Mouse (Mus musculus) kidney, embryonic 16.5 days (tissue): ENCODE data around the gene Gm10273. TPM values are rescaled to one million over a fixed set of nuclear protein-coding genes. Genes with fewer than 3 reads are reported as not detected.

Experiments used
- ATAC-seq: fragments of 200-750 bp; cut with Nextera tagmentation; 2 replicates; pipeline ENCODE4 v1.8.0; 2017; ENCODE audit warnings: moderate TSS enrichment; ENCODE audit not compliant: low FRiP score, low TSS enrichment
- H3K27ac ChIP-seq: fragments of 300-500 bp; sonication (generic); 2 replicates; pipeline ENCODE4 v1.5.1; 2014; ENCODE audit warnings: low read length
- H3K27me3 ChIP-seq: fragments of 300-500 bp; sonication (generic); 2 replicates; pipeline ENCODE4 v1.6.1; 2014; ENCODE audit warnings: low read length, control low read depth, mixed read lengths; ENCODE audit not compliant: insufficient read depth
- H3K36me3 ChIP-seq: fragments of 300-500 bp; sonication (generic); 2 replicates; pipeline ENCODE4 v1.6.1; 2014; ENCODE audit warnings: low read length, control low read depth, mixed read lengths; ENCODE audit not compliant: insufficient read depth
- H3K4me1 ChIP-seq: fragments of 300-500 bp; sonication (generic); 2 replicates; pipeline ENCODE4 v1.6.1; 2014; ENCODE audit warnings: low read length, control low read depth, mixed read lengths; ENCODE audit not compliant: insufficient read depth
- H3K4me2 ChIP-seq: fragments of 300-500 bp; sonication (generic); replicated peaks from 2 replicates; pipeline ENCODE4 v1.6.1; 2014; ENCODE audit warnings: low read depth, low read length
- H3K4me3 ChIP-seq: fragments of 300-500 bp; sonication (generic); 2 replicates; pipeline ENCODE4 v1.5.1; 2014; ENCODE audit warnings: mild to moderate bottlenecking, low read length
- H3K9ac ChIP-seq: fragments of 300-500 bp; sonication (generic); replicated peaks from 2 replicates; pipeline ENCODE4 v1.6.1; 2014; ENCODE audit warnings: low read length
- H3K9me3 ChIP-seq: fragments of 300-500 bp; sonication (generic); 2 replicates; pipeline ENCODE4 v1.6.1; 2016; ENCODE audit warnings: low read length, control low read depth
- WGBS: fragments of 180-500 bp; shearing (Covaris S2); extraction: QIAGEN DNeasy Blood & Tissue Kit; methylation state at CpG from one replicate; pipeline ENCODE4 v1.1.7; 2014; 5-methylcytosine and 5-hydroxymethylcytosine counted together
- polyA plus RNA-seq: library from polyadenylated mRNA; unstranded; fragments of >200 nt; fragmentation: Nextera tagmentation; extraction: Ambion mirVana; gene quantifications from 2 replicates; pipeline ENCODE4 v1.2.1, GENCODE M21; 2015

The Gm10273 gene
- polyA plus RNA-seq, 1 experiment from 2014 or later: 8.4 TPM

DNA sequence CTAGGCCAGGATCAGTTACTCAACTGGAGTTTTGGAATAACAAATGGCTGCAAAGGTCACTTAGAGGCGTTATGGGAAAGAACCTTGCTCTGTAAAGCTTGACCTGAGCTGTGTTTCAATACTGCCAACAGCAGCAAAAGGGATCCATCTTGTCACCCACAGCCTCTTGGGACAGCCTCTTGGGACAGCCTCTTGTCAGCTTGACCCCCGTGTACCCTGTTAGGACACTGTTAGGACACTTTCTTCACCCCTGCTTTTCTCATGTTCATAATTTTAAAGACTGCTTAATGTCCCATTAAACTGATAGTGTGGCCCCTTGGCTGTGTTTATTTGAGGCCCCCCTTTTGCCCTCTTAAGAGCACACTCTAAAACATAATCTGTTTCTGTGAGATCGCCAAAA, 29.0 kb downstream of the Gm10273 start:
- Histone ChIP-seq H3K9ac (no peak overlapping the region), H3K36me3 (no peaks in the 10 kb centered on the region), H3K4me2 (no peak overlapping the region), H3K4me3 (no peak overlapping the region), H3K9me3 (no peaks in the 10 kb centered on the region), H3K4me1 (peaks cover 16% of the 10 kb centered on the region), H3K27ac (no peak overlapping the region), H3K27me3 (0 out of 2 replicates have a peak, but pooled peaks cover 2% of the 10 kb centered on the region)
- 21% methylated on average over 3 of the region's 3 CpGs for WGBS
- peak; percentile 86 for ATAC-seq

DNA sequence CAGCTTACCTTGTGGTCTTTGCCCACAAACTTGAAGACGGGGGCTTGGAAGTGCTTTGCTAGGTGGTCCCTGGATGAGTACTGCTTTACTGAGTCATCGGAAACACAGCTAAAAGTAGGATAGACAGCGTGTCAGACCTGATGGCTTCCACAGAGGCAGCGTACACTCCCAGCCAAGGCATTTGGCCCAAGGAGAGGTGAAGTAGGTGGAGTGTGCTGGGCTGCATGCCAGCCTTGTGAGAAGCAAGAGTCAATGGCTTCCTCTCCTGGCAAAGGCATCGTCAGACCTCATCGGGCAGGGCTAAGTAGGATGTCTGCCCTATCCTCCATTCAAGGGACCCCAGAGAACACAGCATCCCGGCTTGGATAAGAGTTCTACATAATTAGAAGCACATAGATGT, 29.9 kb downstream of the Gm10273 start:
- Histone ChIP-seq H3K4me3 (no peak overlapping the region), H3K4me1 (peaks cover 20% of the 10 kb centered on the region), H3K4me2 (no peak overlapping the region), H3K27me3 (0 out of 2 replicates have a peak, but pooled peaks cover 2% of the 10 kb centered on the region), H3K27ac (no peak overlapping the region), H3K9me3 (no peaks in the 10 kb centered on the region), H3K36me3 (no peaks in the 10 kb centered on the region), H3K9ac (no peak overlapping the region)
- 79% methylated on average over 7 of the region's 7 CpGs for WGBS
- ATAC-seq: no peak

DNA sequence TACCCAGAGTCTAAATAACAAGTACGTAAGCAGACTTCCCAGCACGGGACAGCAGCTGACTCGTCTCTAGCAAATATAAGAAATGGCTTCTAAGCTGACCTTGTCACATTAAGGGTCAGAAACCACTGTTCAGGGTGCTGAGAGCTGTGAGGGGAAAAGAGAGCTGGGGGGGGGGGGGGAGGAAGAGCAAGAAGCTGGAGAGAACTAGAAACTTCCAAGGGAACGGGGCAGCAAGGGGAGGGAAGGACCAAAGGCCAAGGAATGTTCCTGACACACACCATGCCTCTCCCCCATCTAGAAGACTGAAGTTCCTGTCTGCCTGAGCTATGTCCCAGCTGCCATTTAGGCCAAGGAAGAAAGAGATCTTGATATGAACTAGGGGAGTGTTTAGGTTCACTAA, 30.9 kb downstream of the Gm10273 start:
- Histone ChIP-seq H3K27me3 (peaks cover 6% of the 10 kb centered on the region; the same call in 1 of the 2 replicates), H3K9me3 (no peaks in the 10 kb centered on the region), H3K4me3 (no peak overlapping the region), H3K36me3 (no peaks in the 10 kb centered on the region), H3K4me2 (no peak overlapping the region), H3K27ac (no peak overlapping the region), H3K4me1 (peaks cover 25% of the 10 kb centered on the region), H3K9ac (no peak overlapping the region)
- 37% methylated on average over 4 of the region's 4 CpGs for WGBS
- ATAC-seq: no peak

DNA sequence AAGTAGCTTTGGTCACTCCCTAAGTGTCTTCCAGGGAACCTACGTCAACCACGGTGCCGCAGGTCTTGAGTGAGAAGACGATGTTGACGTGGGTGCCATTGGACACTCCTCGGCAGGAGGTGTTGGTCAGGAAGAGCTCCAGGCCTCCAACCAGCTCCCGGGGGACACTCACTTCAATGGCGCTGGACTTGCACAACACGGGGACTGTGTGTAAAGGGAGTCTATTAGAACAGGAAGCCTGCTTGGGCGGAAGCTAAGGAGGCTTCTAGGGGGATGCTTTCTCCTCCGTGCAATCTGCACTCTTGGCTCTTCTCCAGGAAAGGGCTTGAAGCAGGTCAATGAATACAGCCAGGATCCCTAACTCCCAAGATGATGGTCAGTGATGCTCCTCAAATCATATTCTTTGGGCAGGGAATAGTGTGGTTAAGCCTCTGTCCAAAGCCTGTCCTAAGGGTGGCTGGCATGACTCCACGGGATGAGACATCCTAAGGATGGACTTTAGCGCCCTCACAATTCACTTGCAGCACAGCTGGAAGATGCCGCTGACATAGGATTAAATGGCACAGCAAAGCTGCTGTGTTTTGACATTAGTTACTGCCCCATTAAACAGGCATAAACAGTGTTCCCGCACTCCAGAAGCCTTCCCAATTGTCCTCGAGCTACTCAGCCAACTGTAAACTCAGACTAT, 34.2 kb downstream of the Gm10273 start:
- WGBS: 55% methylated on average over 16 of the region's 16 CpGs
- ATAC-seq: no peak
- Histone ChIP-seq H3K4me3 (no peak overlapping the region), H3K36me3 (no peaks in the 10 kb centered on the region), H3K4me2 (no peak overlapping the region), H3K27me3 (peaks cover 8% of the 10 kb centered on the region; the same call in 1 of the 2 replicates), H3K27ac (no peak overlapping the region), H3K4me1 (peaks cover 18% of the 10 kb centered on the region), H3K9me3 (no peaks in the 10 kb centered on the region), H3K9ac (no peak overlapping the region)

DNA sequence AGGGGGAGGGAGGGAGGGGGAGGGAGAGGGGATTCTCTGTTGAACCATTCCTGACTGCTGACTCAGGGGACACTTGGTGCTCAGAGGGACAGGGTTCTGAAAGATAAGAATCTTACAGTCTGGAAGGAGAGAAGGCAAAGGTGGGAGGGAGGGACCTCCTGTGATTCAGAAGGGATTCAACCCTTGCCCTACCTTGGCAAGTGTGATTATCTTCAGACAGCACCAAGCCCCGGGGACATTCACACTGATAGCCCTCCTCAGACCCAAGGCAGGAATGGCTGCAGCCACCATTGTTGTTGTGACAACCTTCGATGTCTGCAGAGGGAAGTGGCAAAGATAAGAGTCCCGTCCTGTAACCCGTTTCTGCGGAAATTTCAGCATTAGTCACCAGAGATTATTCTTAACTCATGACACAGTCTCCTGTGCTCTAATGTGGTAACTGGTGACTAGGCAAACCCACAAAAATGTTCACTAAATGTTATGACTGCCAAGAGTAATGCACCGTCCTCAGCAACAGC, 35.3 kb downstream of the Gm10273 start:
- no peaks in the 10 kb centered on the region for H3K36me3 ChIP-seq
- H3K4me1 ChIP-seq: peaks cover 14% of the 10 kb centered on the region; the same call in 1 of the 2 replicates
- H3K9ac ChIP-seq: no peak overlapping the region
- WGBS: 58% methylated on average over 6 of the region's 6 CpGs
- 0 out of 2 replicates have a peak, but pooled peaks have one; percentile 14 for ATAC-seq
- no peaks in the 10 kb centered on the region for H3K9me3 ChIP-seq
- H3K27ac ChIP-seq: no peak overlapping the region
- H3K4me3 ChIP-seq: no peak overlapping the region
- peaks cover 8% of the 10 kb centered on the region; the same call in 1 of the 2 replicates for H3K27me3 ChIP-seq
- no peak overlapping the region for H3K4me2 ChIP-seq

DNA sequence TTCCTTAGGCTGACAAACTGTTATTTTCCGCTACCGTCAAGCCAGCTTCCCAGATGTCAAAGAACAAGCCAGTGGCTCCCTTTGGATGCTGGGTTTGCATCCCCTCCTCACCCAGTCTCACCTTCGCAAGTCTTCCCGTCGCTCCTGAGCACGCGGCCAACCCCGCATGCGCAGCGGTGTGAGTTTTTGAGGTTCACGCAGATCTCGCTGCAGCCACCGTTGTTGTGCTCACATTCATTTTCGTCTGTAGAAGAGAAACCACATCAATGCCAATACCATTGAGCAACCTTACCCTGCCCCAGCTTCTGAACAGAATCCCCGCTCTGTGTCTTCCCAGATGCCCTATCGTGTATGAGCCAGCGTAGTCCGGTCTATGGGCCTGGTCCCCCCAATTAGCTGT, 40.3 kb downstream of the Gm10273 start:
- Histone ChIP-seq H3K36me3 (no peaks in the 10 kb centered on the region), H3K9me3 (no peaks in the 10 kb centered on the region), H3K4me1 (peaks cover 5% of the 10 kb centered on the region), H3K9ac (no peak overlapping the region), H3K27me3 (peaks cover 11% of the 10 kb centered on the region; the same call in 1 of the 2 replicates), H3K27ac (no peak overlapping the region), H3K4me2 (no peak overlapping the region), H3K4me3 (no peak overlapping the region)
- WGBS: 97% methylated on average over 18 of the region's 18 CpGs
- no peak for ATAC-seq

DNA sequence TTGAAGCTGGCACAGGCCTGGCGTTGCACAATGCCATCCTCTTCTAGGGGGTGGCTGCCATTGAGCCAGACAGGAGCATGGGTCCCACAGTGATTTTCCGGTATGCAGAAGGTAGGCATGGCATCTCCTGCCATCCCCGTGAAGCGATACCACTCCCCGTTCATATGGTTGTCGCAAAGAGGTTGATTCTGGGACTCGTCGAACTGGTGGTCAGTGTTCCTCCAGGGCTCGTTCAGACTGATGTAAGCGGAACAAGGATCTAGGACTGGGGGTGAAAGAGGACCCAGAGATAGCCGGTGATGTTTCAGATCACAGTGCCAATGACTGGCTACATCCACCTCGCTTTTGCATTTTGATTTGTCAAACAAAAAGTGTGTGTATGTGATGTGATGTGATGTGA, 43.2 kb downstream of the Gm10273 start:
- Histone ChIP-seq H3K9me3 (no peaks in the 10 kb centered on the region), H3K9ac (no peak overlapping the region), H3K4me2 (no peak overlapping the region), H3K27me3 (peaks cover 10% of the 10 kb centered on the region; the same call in 1 of the 2 replicates), H3K4me1 (peaks cover 9% of the 10 kb centered on the region; the same call in 1 of the 2 replicates), H3K36me3 (no peaks in the 10 kb centered on the region), H3K27ac (no peak overlapping the region), H3K4me3 (no peak overlapping the region)
- ATAC-seq: no peak
- 97% methylated on average over 12 of the region's 12 CpGs for WGBS

DNA sequence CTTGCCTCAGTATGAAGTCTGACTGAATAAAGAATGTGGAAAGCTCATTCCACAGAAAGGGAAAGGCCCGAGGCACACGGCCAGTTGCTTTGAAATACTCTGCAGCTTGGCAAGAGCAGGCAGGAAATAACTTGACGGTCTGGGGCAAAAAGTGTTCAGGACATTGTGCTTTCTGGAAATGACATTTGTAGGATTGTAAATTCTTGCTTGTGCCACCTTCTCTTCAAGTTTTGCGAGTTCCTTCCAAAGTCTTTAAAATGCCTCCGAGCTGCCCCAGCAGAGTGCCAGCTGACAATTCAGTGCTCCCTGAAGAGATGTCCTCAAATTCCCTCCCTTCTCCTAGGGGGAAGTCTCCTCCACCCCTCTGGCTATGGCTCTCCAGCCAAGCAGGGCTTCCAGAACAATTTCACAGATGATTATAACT, 44.1 kb downstream of the Gm10273 start:
- no peak overlapping the region for H3K4me3 ChIP-seq
- no peak overlapping the region for H3K4me2 ChIP-seq
- ATAC-seq: no peak
- H3K36me3 ChIP-seq: no peaks in the 10 kb centered on the region
- H3K27ac ChIP-seq: no peak overlapping the region
- H3K9me3 ChIP-seq: no peaks in the 10 kb centered on the region
- WGBS: 47% methylated on average over 5 of the region's 5 CpGs
- no peak overlapping the region for H3K9ac ChIP-seq
- H3K27me3 ChIP-seq: peaks cover 10% of the 10 kb centered on the region; the same call in 1 of the 2 replicates
- peaks cover 9% of the 10 kb centered on the region; the same call in 1 of the 2 replicates for H3K4me1 ChIP-seq

DNA sequence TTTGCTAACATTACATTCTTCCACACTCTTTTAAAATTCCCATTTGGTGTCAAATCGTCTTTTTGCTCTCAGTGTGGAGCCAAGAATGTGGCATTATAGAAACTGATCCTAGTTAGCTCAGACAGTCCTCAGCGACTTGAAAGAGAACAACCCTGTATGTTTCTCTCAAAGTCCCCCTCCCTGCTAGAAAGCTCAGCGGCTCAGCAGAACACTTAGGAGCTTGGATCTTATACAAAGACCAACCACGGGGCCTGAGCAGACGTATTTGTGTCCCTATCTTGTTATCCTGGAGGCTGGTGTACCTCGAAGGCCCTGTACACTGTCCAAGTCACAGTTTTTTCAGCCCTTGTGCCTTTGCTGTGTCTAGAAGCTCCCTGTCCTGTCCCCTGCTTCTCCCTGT, 44.7 kb downstream of the Gm10273 start:
- peaks cover 10% of the 10 kb centered on the region; the same call in 1 of the 2 replicates for H3K27me3 ChIP-seq
- no peak for ATAC-seq
- H3K36me3 ChIP-seq: no peaks in the 10 kb centered on the region
- H3K9me3 ChIP-seq: no peaks in the 10 kb centered on the region
- H3K4me2 ChIP-seq: no peak overlapping the region
- no peak overlapping the region for H3K4me3 ChIP-seq
- H3K27ac ChIP-seq: no peak overlapping the region
- H3K4me1 ChIP-seq: peaks cover 9% of the 10 kb centered on the region; the same call in 1 of the 2 replicates
- no peak overlapping the region for H3K9ac ChIP-seq
- 72% methylated on average over 6 of the region's 6 CpGs for WGBS

DNA sequence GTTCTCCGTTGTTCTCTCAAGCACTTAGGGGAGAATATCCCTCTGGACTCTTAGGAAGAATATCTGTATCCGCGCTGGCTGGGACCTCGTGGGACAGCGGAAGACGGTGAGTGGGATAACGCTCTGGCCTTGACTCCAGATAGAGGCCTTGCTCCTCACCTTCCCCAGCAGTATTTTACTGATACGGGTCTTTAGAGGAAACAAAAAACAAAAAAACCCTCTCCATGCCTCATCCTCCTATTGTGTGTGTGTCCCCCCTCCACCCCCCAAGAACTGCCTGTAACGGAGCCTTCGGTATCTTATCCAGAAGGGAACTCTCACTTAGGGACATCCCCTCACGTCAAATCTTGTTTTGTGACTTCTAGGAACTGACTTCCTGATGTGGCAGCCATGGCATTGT, 46.3 kb downstream of the Gm10273 start, which contains the start of gene Oit3:
Gene Oit3 (minus strand): TSS at position 44 of the 400 bp plus-strand sequence.
- Histone ChIP-seq H3K27me3 (peaks cover 10% of the 10 kb centered on the region; the same call in 1 of the 2 replicates), H3K36me3 (no peaks in the 10 kb centered on the region), H3K9me3 (no peaks in the 10 kb centered on the region), H3K4me2 (no peak within 1 kb of the TSS), H3K4me1 (peaks cover 9% of the 10 kb centered on the region; the same call in 1 of the 2 replicates), H3K9ac (no peak within 1 kb of the TSS), H3K27ac (no peak within 1 kb of the TSS), H3K4me3 (no peak within 1 kb of the TSS)
- 82% methylated on average over 11 of the region's 11 CpGs for WGBS
- no peak for ATAC-seq
